Comparison of ENCODE assay signal across 21 mouse cellular contexts in the genomic region with DNA sequence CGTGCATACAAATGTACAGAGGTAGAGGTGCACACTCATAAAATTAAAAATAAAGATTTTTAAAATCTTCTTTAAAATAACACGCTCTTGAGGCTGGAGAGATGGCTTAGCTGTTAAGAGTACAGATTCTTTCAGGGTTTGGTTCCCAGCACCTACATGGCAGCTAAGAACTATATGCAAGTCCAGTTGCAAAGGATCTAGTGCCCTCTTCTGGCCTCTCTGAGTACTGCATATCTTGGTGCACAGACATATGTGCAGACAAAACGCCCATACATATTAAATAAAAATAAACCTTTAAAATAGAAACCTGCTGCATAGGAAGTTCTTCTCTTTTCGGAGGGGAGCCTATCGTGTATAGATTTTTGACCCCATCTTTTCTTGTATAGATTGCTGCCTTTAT. TPM values are rescaled to one million over a fixed set of nuclear protein-coding genes. Genes with fewer than 3 reads are reported as not detected.
A peak's percentile ranks its signal among the peaks of the same experiment; 100 is the strongest.
DNase-seq lines count a peak whose midpoint lies in the region; TF ChIP-seq lines count a peak whose summit lies in the region.
"Had no signal": no experiment of that assay in that cellular context is flagged by ENCODE, and none has a peak within 500 bp of the region (broad histone marks: within the 10 kb centered on the region; RNA-seq: fewer than 3 reads in every experiment).

No protein-coding gene starts in this region.

- TF ChIP-seq CTCF in gastrocnemius, adult 2 months (IDR thresholded peaks at IDR 0.05): peak; percentile 18; the same call in 1 of the 2 replicates
- TF ChIP-seq CTCF in brain, embryonic 14.5 days (IDR thresholded peaks at IDR 0.05; ENCODE audit: borderline replicate concordance, extremely low read depth, insufficient read depth, insufficient read length): 0 out of 2 replicates have a peak, but pooled peaks have one; percentile 2

- no peak for TF ChIP-seq POLR2A in brain, embryonic 14.5 days (IDR thresholded peaks at IDR 0.05; ENCODE audit: borderline replicate concordance, extremely low read depth, insufficient read depth, insufficient read length, poor library complexity, severe bottlenecking)

- H3K27ac ChIP-seq in gastrocnemius, adult 2 months: no peak overlapping the region
- H3K27ac ChIP-seq: heart, embryonic 10.5 days; kidney, embryonic 15.5 days; limb, embryonic 15.5 days; neural tube, embryonic 12.5 days had no signal

- no peak overlapping the region for H3K4me3 ChIP-seq in gastrocnemius, adult 2 months
- H3K4me3 ChIP-seq: heart, embryonic 10.5 days; kidney, embryonic 15.5 days; limb, embryonic 15.5 days; megakaryocyte, embryonic 14.5 days; neural tube, embryonic 12.5 days had no signal

- intact Hi-C loops in gastrocnemius, adult 2 months (cut with DNase I): no loop called here
- intact Hi-C loops in left cerebral cortex, postnatal 25 days (cut with DNase I): no loop called here

- DNase-seq in gastrocnemius, adult 2 months: no peak
- DNase-seq in gastrocnemius, adult 18-20 months (ENCODE audit: low spot score): no peak
- DNase-seq in thymus, postnatal 14 days: peak; percentile 15
- DNase-seq in thymus, postnatal 25 days: no peak
- DNase-seq in brain, embryonic 14.5 days (ENCODE audit: low read depth): no peak
- DNase-seq in right cerebral cortex, postnatal 36 days (ENCODE audit: low spot score in 2 of 2): no peak
- no peak for DNase-seq in left cerebral cortex, postnatal 25 days (ENCODE audit: low spot score in 2 of 2)
- DNase-seq in adrenal gland, postnatal 14 days: no peak
- DNase-seq: adrenal gland, adult 2 months; cerebellum, postnatal 10 days; gastrocnemius, postnatal 25 days; heart, postnatal 4 days; right cerebral cortex, postnatal 25 days had no signal

RNA-seq across cellular contexts. Expression of gene Etnppl, which starts 11.1 kb away (rescaled TPM):
- not detected for total RNA-seq in gastrocnemius, adult 2 months (2021)
- total RNA-seq in gastrocnemius, adult 18-20 months (2021): not detected
- polyA plus RNA-seq in brain, embryonic 14.5 days (2012; rRNA removed): 0.03 TPM in 1 of 2 replicates, not detected in the other
- total RNA-seq in left cerebral cortex, postnatal 25 days (2021): 1 to 10 TPM; 6.7 to 9.3 TPM
- 0.64 and 4.7 TPM in 2 replicates for total RNA-seq in adrenal gland, postnatal 14 days (2021)
- total RNA-seq: gastrocnemius, postnatal 25 days had no signal
- polyA plus RNA-seq: adrenal gland, adult 2 months; embryonic facial prominence, embryonic 11.5 days; heart, embryonic 10.5 days; lung, embryonic 16.5 days; midbrain, postnatal 0 days had no signal
